Mouse (Mus musculus): ENCODE measurements around the gene Gpld1.

GRCm38 (mm10) chr13:25022386-25022785, 79.4 kb downstream of the Gpld1 start:
- TF ChIP-seq CTCF (IDR thresholded peaks at IDR 0.05; ENCODE audit: control insufficient read depth, insufficient read depth, insufficient replicate concordance, low read depth, low read length) (no peak), POLR2A (IDR thresholded peaks at IDR 0.05; ENCODE audit: control insufficient read depth, low read depth, low read length) (no peak)

Measured in testis, adult 2 months (tissue).